Mouse (Mus musculus) liver, postnatal 0 days (tissue): ENCODE measurements around the gene Dnajb3. TPM values are rescaled to one million over a fixed set of nuclear protein-coding genes. Genes with fewer than 3 reads are reported as not detected.
"Not testable (repeated sequence)": the region's sequence is repeated elsewhere in the genome, so short reads cannot be mapped to it uniquely, and the experiment has no call there.

ENCODE experiments used
- ATAC-seq: fragments of 200-750 bp; cut with Nextera tagmentation; 2 replicates; pipeline ENCODE4 v1.8.0; 2017; ENCODE audit warnings: mild to moderate bottlenecking, moderate library complexity
- DNase-seq: peaks from one replicate; pipeline ENCODE4 v3.0.0-alpha.2; 2016
- H3K27ac ChIP-seq: fragments of 300-500 bp; sonication (generic); 2 replicates; pipeline ENCODE4 v1.5.1; 2014; ENCODE audit warnings: antibody characterized with exemption, moderate library complexity, mild to moderate bottlenecking, low read depth
- H3K27me3 ChIP-seq: fragments of 300-500 bp; sonication (generic); 2 replicates; pipeline ENCODE4 v1.6.1; 2014; ENCODE audit warnings: low read length, control low read depth, mixed read lengths; ENCODE audit not compliant: insufficient read depth
- H3K36me3 ChIP-seq: fragments of 300-500 bp; sonication (generic); replicated peaks from 2 replicates; pipeline ENCODE4 v1.6.1; 2014; ENCODE audit warnings: mild to moderate bottlenecking, control low read depth, low read length, moderate library complexity, mixed read lengths; ENCODE audit not compliant: insufficient read depth
- H3K4me1 ChIP-seq: fragments of 300-500 bp; sonication (generic); 2 replicates; pipeline ENCODE4 v1.6.1; 2014; ENCODE audit warnings: antibody characterized with exemption, mild to moderate bottlenecking, control low read depth; ENCODE audit not compliant: insufficient read depth
- H3K4me2 ChIP-seq: fragments of 300-500 bp; sonication (generic); 2 replicates; pipeline ENCODE4 v1.6.1; 2014; ENCODE audit warnings: low read depth, mild to moderate bottlenecking, low read length, moderate library complexity, mixed read lengths
- H3K4me3 ChIP-seq: fragments of 300-500 bp; sonication (generic); 2 replicates; pipeline ENCODE4 v1.5.1; 2014; ENCODE audit warnings: low read depth, low read length
- H3K9ac ChIP-seq: fragments of 300-500 bp; sonication (generic); replicated peaks from 2 replicates; pipeline ENCODE4 v1.6.1; 2014; ENCODE audit warnings: mild to moderate bottlenecking, moderate library complexity
- H3K9me3 ChIP-seq: fragments of 300-500 bp; sonication (generic); 2 replicates; pipeline ENCODE4 v1.6.1; 2016; ENCODE audit warnings: mild to moderate bottlenecking, control low read depth, low read length, mixed read lengths
- CTCF ChIP-seq: sonication (generic); IDR thresholded peaks from 2 replicates; pipeline ENCODE4 v1.5.1; 2016; ENCODE audit warnings: antibody characterized with exemption, low read depth
- EP300 ChIP-seq: IDR thresholded peaks from 2 replicates; pipeline ENCODE4 v1.6.1; 2016; ENCODE audit warnings: antibody characterized with exemption, low read depth, mild to moderate bottlenecking
- WGBS: fragments of 180-500 bp; shearing (Covaris S2); extraction: QIAGEN DNeasy Blood & Tissue Kit; methylation state at CpG from one replicate; pipeline ENCODE4 v1.1.7; 2014; ENCODE audit not compliant: insufficient replicate concordance; 5-methylcytosine and 5-hydroxymethylcytosine counted together
- polyA plus RNA-seq: library from polyadenylated mRNA; unstranded; fragments of >200 nt; fragmentation: Nextera tagmentation; extraction: Ambion mirVana; gene quantifications from 2 replicates; pipeline ENCODE4 v1.2.1, GENCODE M21; 2015

Dnajb3 gene
- polyA plus RNA-seq, 1 experiment from 2014 or later = 7.1 TPM

- Histone ChIP-seq H3K27ac (no peak overlapping the region), H3K36me3 (no peaks in the 10 kb centered on the region), H3K4me3 (no peak overlapping the region), H3K9ac (no peak overlapping the region), H3K4me1 (no peaks in the 10 kb centered on the region), H3K27me3 (no peaks in the 10 kb centered on the region), H3K4me2 (no peak overlapping the region), H3K9me3 (peaks cover 13% of the 10 kb centered on the region)
- no peak for TF ChIP-seq CTCF
- no peak for TF ChIP-seq EP300
- 52% methylated on average over 2 of the region's 2 CpGs for WGBS
- ATAC-seq (no peak), DNase-seq (peak; percentile 71)
Observed at GRCm38 (mm10) chr1:88224029-88224776, 18.6 kb upstream of the Dnajb3 start.

GRCm38 (mm10) chr1:88223591-88223990, 18.0 kb upstream of the Dnajb3 start:
- no peak for TF ChIP-seq EP300
- no peak for TF ChIP-seq CTCF
- Histone ChIP-seq H3K9me3 (peaks cover 13% of the 10 kb centered on the region), H3K4me2 (no peak overlapping the region), H3K27me3 (no peaks in the 10 kb centered on the region), H3K4me3 (no peak overlapping the region), H3K9ac (no peak overlapping the region), H3K36me3 (no peaks in the 10 kb centered on the region), H3K4me1 (no peaks in the 10 kb centered on the region), H3K27ac (no peak overlapping the region)
- 38% methylated on average over 1 of the region's 1 CpGs for WGBS
- ATAC-seq (no peak), DNase-seq (peak; percentile 32)

- ATAC-seq, H3K9me3 ChIP-seq, H3K4me3 ChIP-seq, DNase-seq, H3K4me2 ChIP-seq, H3K9ac ChIP-seq, H3K36me3 ChIP-seq, H3K27me3 ChIP-seq, H3K4me1 ChIP-seq, H3K27ac ChIP-seq: not testable (repeated sequence)
Observed at GRCm38 (mm10) chr1:88223011-88223515, 17.5 kb upstream of the Dnajb3 start.

GRCm38 (mm10) chr1:88222216-88222615, 16.6 kb upstream of the Dnajb3 start:
- WGBS = 40% methylated on average over 2 of the region's 2 CpGs
- ATAC-seq (no peak), DNase-seq (no peak)
- no peaks in the 10 kb centered on the region for H3K36me3 ChIP-seq
- no peak overlapping the region for H3K27ac ChIP-seq
- H3K9ac ChIP-seq = no peak overlapping the region
- peaks cover 12% of the 10 kb centered on the region for H3K9me3 ChIP-seq
- TF ChIP-seq EP300 = no peak
- TF ChIP-seq CTCF = no peak
- H3K4me3 ChIP-seq = no peak overlapping the region
- H3K4me1 ChIP-seq = no peaks in the 10 kb centered on the region
- no peak overlapping the region for H3K4me2 ChIP-seq
- H3K27me3 ChIP-seq = no peaks in the 10 kb centered on the region

- Histone ChIP-seq H3K27ac (no peak overlapping the region), H3K9me3 (peaks cover 20% of the 10 kb centered on the region), H3K9ac (no peak overlapping the region), H3K27me3 (no peaks in the 10 kb centered on the region), H3K4me1 (no peaks in the 10 kb centered on the region), H3K4me2 (no peak overlapping the region), H3K36me3 (no peaks in the 10 kb centered on the region), H3K4me3 (no peak overlapping the region)
- TF ChIP-seq EP300 (no peak), CTCF (no peak)
- no peak for DNase-seq
- ATAC-seq = no peak
Observed at GRCm38 (mm10) chr1:88220336-88220735, 14.8 kb upstream of the Dnajb3 start.

GRCm38 (mm10) chr1:88219054-88219453, 13.5 kb upstream of the Dnajb3 start:
- WGBS = 13% methylated on average over 1 of the region's 1 CpGs
- TF ChIP-seq CTCF = no peak
- TF ChIP-seq EP300 = no peak
- no peaks in the 10 kb centered on the region for H3K4me1 ChIP-seq
- peaks cover 30% of the 10 kb centered on the region for H3K9me3 ChIP-seq
- no peak overlapping the region for H3K4me2 ChIP-seq
- no peaks in the 10 kb centered on the region for H3K36me3 ChIP-seq
- no peaks in the 10 kb centered on the region for H3K27me3 ChIP-seq
- no peak overlapping the region for H3K4me3 ChIP-seq
- no peak overlapping the region for H3K27ac ChIP-seq
- no peak for ATAC-seq
- no peak overlapping the region for H3K9ac ChIP-seq
- DNase-seq = no peak

- no peak for TF ChIP-seq CTCF
Observed at GRCm38 (mm10) chr1:88218591-88218990, 13.0 kb upstream of the Dnajb3 start.

More at GRCm38 (mm10) chr1:88218591-88218990, 13.0 kb upstream of the Dnajb3 start:
- ATAC-seq = no peak
- H3K36me3 ChIP-seq = no peaks in the 10 kb centered on the region
- no peak overlapping the region for H3K4me3 ChIP-seq
- H3K9ac ChIP-seq = no peak overlapping the region
- no peaks in the 10 kb centered on the region for H3K27me3 ChIP-seq
- H3K27ac ChIP-seq = no peak overlapping the region
- no peaks in the 10 kb centered on the region for H3K4me1 ChIP-seq
- WGBS = 46% methylated on average over 4 of the region's 4 CpGs
- no peak for DNase-seq
- H3K4me2 ChIP-seq = no peak overlapping the region
- H3K9me3 ChIP-seq = peaks cover 34% of the 10 kb centered on the region
